Mouse (Mus musculus) ES-E14 (cell line): Measurements from ENCODE around the gene Sfi1. TPM values are rescaled to one million over a fixed set of nuclear protein-coding genes. Genes with fewer than 3 reads are reported as not detected.
"Not testable (repeated sequence)": the region's sequence is repeated elsewhere in the genome, so short reads cannot be mapped to it uniquely, and the experiment has no call there.

ENCODE experiments used
- DNase-seq: peaks from one replicate; pipeline ENCODE4 v3.0.0-alpha.2; 2013; ENCODE audit warnings: low read depth, low spot score
- H3K27ac ChIP-seq: 2 replicates; pipeline ENCODE4 v1.5.1; 2012; ENCODE audit warnings: low read depth, mild to moderate bottlenecking, low read length, moderate library complexity, mixed read lengths; ENCODE audit not compliant: poor library complexity, insufficient read depth, severe bottlenecking
- H3K36me3 ChIP-seq: 2 replicates; pipeline ENCODE4 v1.6.1; 2012; ENCODE audit warnings: mild to moderate bottlenecking, low read length, moderate library complexity, mixed read lengths; ENCODE audit not compliant: control insufficient read depth, poor library complexity, insufficient read depth, severe bottlenecking
- H3K4me1 ChIP-seq, 2 experiments: fragments of 150-350 bp in 1 of 2; sonication (generic) in 1 of 2; 2 replicates each; pipeline ENCODE4 v1.6.1; 2012; ENCODE audit warnings: low read length in 2 of 2, mild to moderate bottlenecking in 1 of 2, mixed read lengths in 1 of 2; ENCODE audit not compliant: control insufficient read depth in 2 of 2, insufficient read depth in 2 of 2, poor library complexity in 1 of 2
- H3K4me3 ChIP-seq, 2 experiments: fragments of 150-350 bp in 1 of 2; sonication (generic) in 1 of 2; 2 replicates each; pipeline ENCODE4 v1.5.1; 2012; ENCODE audit warnings: low read length in 2 of 2, low read depth in 1 of 2, mild to moderate bottlenecking in 1 of 2, mixed read lengths in 1 of 2; ENCODE audit not compliant: insufficient read depth in 1 of 2, poor library complexity in 1 of 2, severe bottlenecking in 1 of 2
- H3K9ac ChIP-seq: 2 replicates; pipeline ENCODE4 v1.6.1; 2012; ENCODE audit warnings: low read depth, mild to moderate bottlenecking, low read length, mixed read lengths; ENCODE audit not compliant: poor library complexity, insufficient read depth, severe bottlenecking
- H3K9me3 ChIP-seq: fragments of 150-350 bp; sonication (generic); 2 replicates; pipeline ENCODE4 v1.6.1; 2012; ENCODE audit warnings: low read depth, mild to moderate bottlenecking, low read length; ENCODE audit not compliant: control insufficient read depth, insufficient read depth
- in situ Hi-C, 2 experiments: fragments of 600-800 bp; cut with MboI; formaldehyde crosslinking; loops; one replicate each; pipeline ENCODE4 v1.15.1; 2025; ENCODE audit warnings: low sequenced_read_pairs in 2 of 2, inconsistent platforms in 1 of 2; ENCODE audit not compliant: unreplicated experiment in 2 of 2
- total RNA-seq: library from RNA; depleted of rRNA; stranded (reverse); fragments of 300-350 nt; gene quantifications from 2 replicates; pipeline ENCODE4 v1.2.3, GENCODE M21; 2012

Sfi1 gene
- total RNA-seq, 1 experiment: 18.5 TPM

- in situ Hi-C loops, DNase-seq, H3K4me3 ChIP-seq, H3K27ac ChIP-seq, H3K9me3 ChIP-seq, H3K4me1 ChIP-seq, H3K36me3 ChIP-seq, H3K9ac ChIP-seq: not testable (repeated sequence)
Measured at GRCm38 (mm10) chr11:3149471-3149870, 43.8 kb downstream of the Sfi1 start.

- H3K4me1 ChIP-seq: peaks cover 0 to 12% of the 10 kb centered on the region in 2 experiments; a peak in 1 of 4 replicates
- H3K4me3 ChIP-seq, H3K36me3 ChIP-seq, H3K9me3 ChIP-seq, in situ Hi-C loops, H3K9ac ChIP-seq, H3K27ac ChIP-seq, DNase-seq: not testable (repeated sequence)
Measured at GRCm38 (mm10) chr11:3146806-3147205, 46.5 kb downstream of the Sfi1 start.

- in situ Hi-C loops, H3K36me3 ChIP-seq: not testable (repeated sequence)
Measured at GRCm38 (mm10) chr11:3145359-3146165, 47.7 kb downstream of the Sfi1 start.

GRCm38 (mm10) chr11:3143984-3144383 lies 49.3 kb downstream of the Sfi1 start:
- in situ Hi-C loops, H3K9me3 ChIP-seq, DNase-seq, H3K27ac ChIP-seq, H3K4me3 ChIP-seq, H3K9ac ChIP-seq, H3K36me3 ChIP-seq: not testable (repeated sequence)
- H3K4me1 ChIP-seq: peaks cover 0 to 12% of the 10 kb centered on the region in 2 experiments; a peak in 1 of 4 replicates

More at GRCm38 (mm10) chr11:3145359-3146165, 47.7 kb downstream of the Sfi1 start:
- H3K4me3 ChIP-seq, H3K9me3 ChIP-seq, H3K27ac ChIP-seq, H3K9ac ChIP-seq: not testable (repeated sequence)
- H3K4me1 ChIP-seq: peaks cover 0 to 12% of the 10 kb centered on the region in 2 experiments; a peak in 1 of 4 replicates
- peak; percentile 92 for DNase-seq

GRCm38 (mm10) chr11:3142413-3142812 lies 50.9 kb downstream of the Sfi1 start:
- H3K9ac ChIP-seq, DNase-seq, in situ Hi-C loops, H3K27ac ChIP-seq, H3K9me3 ChIP-seq, H3K36me3 ChIP-seq, H3K4me3 ChIP-seq: not testable (repeated sequence)
- H3K4me1 ChIP-seq: peaks cover 0 to 12% of the 10 kb centered on the region in 2 experiments; a peak in 1 of 4 replicates

GRCm38 (mm10) chr11:3140967-3141535 lies 52.2 kb downstream of the Sfi1 start:
- H3K4me3 ChIP-seq, H3K4me1 ChIP-seq, H3K9me3 ChIP-seq, H3K36me3 ChIP-seq, H3K9ac ChIP-seq, in situ Hi-C loops, DNase-seq, H3K27ac ChIP-seq: not testable (repeated sequence)

- in situ Hi-C loops, H3K9me3 ChIP-seq, H3K27ac ChIP-seq, DNase-seq, H3K4me3 ChIP-seq, H3K4me1 ChIP-seq, H3K9ac ChIP-seq, H3K36me3 ChIP-seq: not testable (repeated sequence)
Measured at GRCm38 (mm10) chr11:3138323-3138722, 54.9 kb downstream of the Sfi1 start.

- in situ Hi-C loops, H3K36me3 ChIP-seq, H3K9me3 ChIP-seq, H3K4me1 ChIP-seq, H3K27ac ChIP-seq, H3K9ac ChIP-seq, DNase-seq, H3K4me3 ChIP-seq: not testable (repeated sequence)
Measured at GRCm38 (mm10) chr11:3137279-3137678, 56.0 kb downstream of the Sfi1 start.
